Mouse (Mus musculus) c-Kit-negative CD71-positive TER-119-positive erythroid progenitor cells, embryonic 14.5 days (primary cell): Measurements from ENCODE around the gene Olfr1425.
"Not testable (repeated sequence)": the region's sequence is repeated elsewhere in the genome, so short reads cannot be mapped to it uniquely, and the experiment has no call there.

ENCODE experiments used
- DNase-seq: peaks from one replicate; pipeline ENCODE4 v3.0.0-alpha.2; 2013; ENCODE audit warnings: low read depth, low spot score

Gene Olfr1425

GRCm38 (mm10) chr19:12077631-12078030 lies at the start of gene Olfr1425:
Olfr1425 (minus strand) TSS chr19:12077731.
- not testable (repeated sequence) for DNase-seq

- no peak for DNase-seq
These were observed 45.6 kb upstream of the Olfr1425 start, which contains the start of gene Olfr76 for GRCm38 (mm10) chr19:12123103-12123502. Olfr76 (minus strand) TSS chr19:12123203.

- DNase-seq, result no peak
These were observed 38.9 kb upstream of the Olfr1425 start for GRCm38 (mm10) chr19:12116464-12116863.

- DNase-seq, result no peak
These were observed 38.3 kb upstream of the Olfr1425 start, which contains the start of gene Olfr1428 for GRCm38 (mm10) chr19:12115797-12116196. Olfr1428 (minus strand) TSS chr19:12115897.

- DNase-seq, result no peak
These were observed 36.3 kb upstream of the Olfr1425 start for GRCm38 (mm10) chr19:12113807-12114206.

GRCm38 (mm10) chr19:12104541-12104940 lies 27.0 kb upstream of the Olfr1425 start:
- DNase-seq, result no peak

- DNase-seq, result no peak
These were observed 25.7 kb upstream of the Olfr1425 start, which contains the start of gene Olfr1427 for GRCm38 (mm10) chr19:12103234-12103633. Olfr1427 (minus strand) TSS chr19:12103334.

- DNase-seq, result no peak
These were observed 14.4 kb upstream of the Olfr1425 start, which contains the start of gene Olfr1426 for GRCm38 (mm10) chr19:12091913-12092312. Olfr1426 (minus strand) TSS chr19:12092013.

- DNase-seq, result not testable (repeated sequence)
These were observed 8.0 kb downstream of the Olfr1425 start for GRCm38 (mm10) chr19:12069546-12069945.

- DNase-seq, result not testable (repeated sequence)
These were observed 9.7 kb downstream of the Olfr1425 start for GRCm38 (mm10) chr19:12067806-12068205.

GRCm38 (mm10) chr19:12062582-12062981 lies 14.9 kb downstream of the Olfr1425 start, which contains the start of gene Olfr1424:
Olfr1424 (minus strand) TSS chr19:12062682.
- not testable (repeated sequence) for DNase-seq

- DNase-seq, result no peak
These were observed 34.4 kb downstream of the Olfr1425 start for GRCm38 (mm10) chr19:12043163-12043562.

GRCm38 (mm10) chr19:12041217-12041616 lies 36.3 kb downstream of the Olfr1425 start, which contains the start of gene Olfr1423:
Olfr1423 (minus strand) TSS chr19:12041317.
- DNase-seq, result no peak

GRCm38 (mm10) chr19:12037727-12038126 lies 39.8 kb downstream of the Olfr1425 start:
- DNase-seq, result no peak

- DNase-seq, result no peak
These were observed 50.9 kb downstream of the Olfr1425 start for GRCm38 (mm10) chr19:12026606-12027005.

GRCm38 (mm10) chr19:12025333-12025732 lies 52.2 kb downstream of the Olfr1425 start:
- DNase-seq, result no peak

GRCm38 (mm10) chr19:12024149-12024548 lies 53.4 kb downstream of the Olfr1425 start:
- no peak for DNase-seq
